Mouse (Mus musculus): ENCODE measurements around the gene Spaca5. TPM values are rescaled to one million over a fixed set of nuclear protein-coding genes. Genes with fewer than 3 reads are reported as not detected.
A peak's percentile ranks its signal among the peaks of the same experiment; 100 is the strongest.

Gene Spaca5
- not detected for total RNA-seq (2021)

DNA sequence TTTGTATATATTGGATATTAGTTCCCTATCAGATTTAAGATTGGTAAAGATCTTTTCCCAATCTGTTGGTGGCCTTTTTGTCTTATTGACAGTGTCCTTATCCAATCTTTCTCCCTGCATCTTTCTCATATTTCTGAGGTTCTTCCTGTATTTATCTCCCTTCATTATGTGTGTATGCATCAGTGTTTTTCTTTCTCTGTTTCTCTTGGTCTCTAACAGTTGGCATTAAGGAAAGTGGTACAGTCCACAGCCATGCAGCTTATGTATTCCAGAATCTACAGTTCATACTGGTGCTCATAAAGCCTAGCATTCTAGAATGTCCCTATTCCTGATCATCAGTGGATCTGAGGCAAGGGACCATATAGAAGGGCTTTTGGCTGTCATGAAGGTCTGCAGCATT is at the start of gene Spaca5:
Gene Spaca5, plus strand, starts transcription at position 301 of the 400 bp plus-strand sequence.
- no peak for DNase-seq (ENCODE audit: extremely low spot score in 1 of 2, low spot score in 2 of 2)
- intact Hi-C loops (cut with DNase I) = no loop called here

GRCm38 (mm10) chrX:21061460-21061859 is 6.7 kb upstream of the Spaca5 start:
- DNase-seq (ENCODE audit: extremely low spot score in 1 of 2, low spot score in 2 of 2) = no peak
- intact Hi-C loops (cut with DNase I) = no loop called here

GRCm38 (mm10) chrX:21061866-21062543 is 6.2 kb upstream of the Spaca5 start, which contains the start of gene Zfp182:
TSS of gene Zfp182 (minus strand) at chrX:21062316.
- peak; percentile 82 to 85 for DNase-seq (ENCODE audit: extremely low spot score in 1 of 2, low spot score in 2 of 2)
- intact Hi-C loops (cut with DNase I) = no loop called here

- intact Hi-C loops (cut with DNase I) = no loop called here
- no peak for DNase-seq (ENCODE audit: extremely low spot score in 1 of 2, low spot score in 2 of 2)
Measured at GRCm38 (mm10) chrX:21062544-21062890, 5.7 kb upstream of the Spaca5 start.

- intact Hi-C loops (cut with DNase I) = no loop called here
- DNase-seq (ENCODE audit: extremely low spot score in 1 of 2, low spot score in 2 of 2) = no peak
Measured at GRCm38 (mm10) chrX:21088645-21088982, 20.4 kb downstream of the Spaca5 start.

- intact Hi-C loops (cut with DNase I) = no loop called here
- peak; percentile 70 to 77 for DNase-seq (ENCODE audit: extremely low spot score in 1 of 2, low spot score in 2 of 2)
Measured at GRCm38 (mm10) chrX:21088983-21089866, 21.0 kb downstream of the Spaca5 start, which contains the start of gene Zfp300. TSS of gene Zfp300 (minus strand) at chrX:21089527.

DNA sequence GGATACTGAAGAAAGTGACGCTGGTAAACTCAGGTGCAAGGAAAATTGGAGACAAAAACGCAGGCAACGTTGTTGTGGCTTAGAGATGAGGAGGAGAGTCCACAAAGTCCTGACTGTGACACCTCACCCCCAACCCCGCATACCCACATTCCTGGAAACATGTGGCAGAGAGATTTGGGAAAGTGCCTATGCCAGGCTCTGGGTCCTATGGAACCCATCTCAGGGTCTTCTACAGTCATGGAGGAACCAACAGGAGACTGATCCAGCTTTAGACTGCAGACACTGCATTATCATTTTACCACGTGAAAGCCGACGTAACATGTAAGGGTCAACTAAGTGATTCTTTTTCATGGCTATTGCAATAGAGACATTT is 21.6 kb downstream of the Spaca5 start:
- intact Hi-C loops (cut with DNase I) = no loop called here
- no peak for DNase-seq (ENCODE audit: extremely low spot score in 1 of 2, low spot score in 2 of 2)

DNA sequence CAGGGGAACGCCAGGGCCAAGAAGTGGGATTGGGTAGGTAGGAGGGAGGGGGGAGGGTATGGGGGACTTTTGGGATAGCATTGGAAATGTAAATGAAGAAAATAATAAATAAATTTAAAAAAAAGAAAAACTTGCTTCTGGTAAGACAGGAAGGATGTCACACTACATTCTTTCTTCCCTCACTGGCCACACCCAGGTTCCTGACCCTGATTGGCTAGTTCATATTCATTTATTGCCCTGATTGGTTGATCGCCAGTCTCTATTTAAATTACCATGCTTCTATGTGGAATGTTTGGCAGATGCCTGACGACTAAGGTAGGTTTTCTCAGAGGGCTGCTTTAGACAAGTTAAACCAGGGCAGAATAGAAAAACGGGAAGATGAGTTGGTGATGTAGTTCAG is 47.3 kb downstream of the Spaca5 start, which contains the start of gene Ssxa1:
Gene Ssxa1, plus strand, starts transcription at position 301 of the 400 bp plus-strand sequence.
- intact Hi-C loops (cut with DNase I) = no loop called here
- DNase-seq (ENCODE audit: extremely low spot score in 1 of 2, low spot score in 2 of 2) = no peak

Other genes with a start within 250 kb of the Spaca5 start
- 1 to 10 TPM; 1.1 to 1.3 TPM for gene Timp1, start 198.2 kb upstream of the Spaca5 start, total RNA-seq (2021)
- 100 to 1,000 TPM; 450 to 457 TPM for gene Syn1, start 147.4 kb upstream of the Spaca5 start, total RNA-seq (2021)
- gene Cfp, start 136.9 kb upstream of the Spaca5 start, total RNA-seq (2021) = 1 to 10 TPM; 7.4 to 9.0 TPM
- gene Elk1, start 117.8 kb upstream of the Spaca5 start, total RNA-seq (2021) = 10 to 100 TPM; 30.2 to 30.7 TPM
- gene Uxt, start 106.4 kb upstream of the Spaca5 start, total RNA-seq (2021) = 10 to 100 TPM; 10.5 to 11.7 TPM
- 1 to 10 TPM; 8.4 to 9.8 TPM for gene Zfp182, start 6.1 kb upstream of the Spaca5 start, total RNA-seq (2021)
- 1 to 10 TPM; 4.0 to 4.5 TPM for gene Zfp300, start 21.1 kb downstream of the Spaca5 start, total RNA-seq (2021)
- gene Ssxa1, start 47.4 kb downstream of the Spaca5 start, total RNA-seq (2021) = not detected
- not detected for gene Gm21876, start 107.2 kb downstream of the Spaca5 start, total RNA-seq (2021)